Mouse (Mus musculus) mature B cell (primary cell): Measurements from ENCODE around the gene As3mt.
"Not testable (repeated sequence)": the region's sequence is repeated elsewhere in the genome, so short reads cannot be mapped to it uniquely, and the experiment has no call there.

Source experiments
- in situ Hi-C: fragments of 300-500 bp; cut with MboI; formaldehyde crosslinking; loops from 2 replicates; pipeline ENCODE4 v1.14.3; 2019

As3mt gene

DNA sequence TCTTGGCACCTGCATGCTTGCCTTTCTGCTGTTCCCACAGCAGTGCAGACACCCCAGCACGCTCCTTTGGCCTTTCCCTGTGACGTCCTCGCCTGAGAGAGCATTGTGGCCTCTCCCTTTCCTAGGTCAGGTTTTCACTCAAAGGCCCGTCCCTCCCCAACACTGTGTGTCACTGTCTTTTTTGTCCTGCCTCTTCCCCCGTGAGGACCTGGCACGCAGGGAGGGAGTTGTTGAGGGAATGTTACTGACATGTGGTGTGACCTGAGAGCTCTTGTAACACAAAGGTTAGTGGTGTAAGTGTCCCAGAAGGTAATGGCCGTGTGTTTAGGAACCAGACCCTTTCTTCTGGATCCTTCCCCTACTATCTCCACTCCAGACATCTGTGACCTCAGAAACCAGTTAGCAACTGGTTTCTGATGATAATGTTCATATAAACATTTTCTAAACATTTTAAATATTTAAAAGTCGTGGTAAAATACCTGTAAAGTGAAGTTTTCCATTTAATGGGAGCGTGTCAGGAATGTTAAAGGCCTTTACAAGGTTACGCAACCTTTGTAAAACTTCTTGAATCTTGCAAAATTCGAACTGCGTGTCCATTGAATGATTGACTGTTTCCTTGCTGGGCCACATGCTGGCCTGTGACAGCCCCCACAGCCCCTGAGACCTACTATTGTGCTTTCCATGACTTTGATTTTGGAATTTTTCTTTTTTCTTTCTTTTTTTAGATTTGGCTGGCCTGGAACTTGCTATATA is 70.8 kb downstream of the As3mt start:
- in situ Hi-C loops, result no loop called here

DNA sequence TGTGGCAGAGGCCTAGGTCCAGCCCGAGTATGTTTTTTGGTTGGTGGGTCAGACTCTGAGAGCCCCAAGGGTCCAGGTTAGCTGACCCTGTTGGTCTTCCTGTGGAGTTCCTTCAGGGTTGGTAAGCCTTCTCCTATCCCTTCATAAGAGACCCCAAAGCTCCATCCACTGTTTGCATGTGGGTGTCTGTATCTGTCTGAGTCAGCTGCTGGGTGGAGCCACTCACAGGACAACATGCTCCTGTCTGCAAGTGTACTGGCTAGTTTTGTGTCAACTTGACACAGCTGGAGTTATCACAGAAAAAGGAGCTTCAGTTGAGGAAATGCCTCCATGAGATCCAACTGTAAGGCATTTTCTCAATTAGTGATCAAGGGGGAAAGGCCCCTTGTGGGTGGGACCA is 71.9 kb downstream of the As3mt start:
- in situ Hi-C loops, result not testable (repeated sequence)

DNA sequence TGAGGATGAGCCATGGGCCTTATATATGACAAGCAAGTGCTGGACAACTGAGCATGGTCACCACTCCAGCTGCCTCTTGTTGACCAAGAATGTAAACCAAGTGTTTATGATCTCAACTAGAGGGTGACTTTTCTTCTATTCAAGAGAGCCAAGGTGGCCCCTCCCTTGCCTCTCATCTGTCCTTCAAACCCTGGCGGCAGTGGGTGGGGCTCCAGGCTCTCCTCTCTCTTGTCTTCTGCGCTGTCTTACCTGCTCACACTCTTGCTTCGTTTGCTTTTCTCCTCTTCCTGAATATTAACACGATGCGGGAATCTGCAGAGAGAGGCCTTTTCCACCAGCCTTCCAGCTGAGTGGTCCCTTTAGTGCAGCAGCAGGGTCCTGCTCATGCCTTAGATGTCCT is 76.8 kb downstream of the As3mt start:
- in situ Hi-C loops, result no loop called here

DNA sequence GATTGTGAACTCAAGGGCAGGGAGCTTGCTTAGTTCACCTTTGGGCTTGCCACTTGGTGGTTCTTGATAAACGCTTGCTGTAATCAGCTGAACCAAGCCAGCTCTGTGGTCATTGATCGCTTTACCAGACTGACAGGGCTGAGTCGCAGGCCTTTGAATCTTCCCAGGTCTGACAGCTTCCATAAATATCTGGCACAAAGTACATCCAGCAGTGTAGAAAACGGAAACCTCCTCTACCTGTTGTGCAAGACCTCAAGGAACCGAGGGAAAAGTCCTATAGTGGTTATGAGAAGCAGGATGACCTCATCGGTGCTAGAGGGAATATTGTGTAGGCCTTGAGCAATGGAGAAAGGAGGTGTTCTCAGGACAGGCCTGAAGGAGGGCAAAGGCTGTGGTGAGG is 77.2 kb downstream of the As3mt start:
- in situ Hi-C loops, result no loop called here

DNA sequence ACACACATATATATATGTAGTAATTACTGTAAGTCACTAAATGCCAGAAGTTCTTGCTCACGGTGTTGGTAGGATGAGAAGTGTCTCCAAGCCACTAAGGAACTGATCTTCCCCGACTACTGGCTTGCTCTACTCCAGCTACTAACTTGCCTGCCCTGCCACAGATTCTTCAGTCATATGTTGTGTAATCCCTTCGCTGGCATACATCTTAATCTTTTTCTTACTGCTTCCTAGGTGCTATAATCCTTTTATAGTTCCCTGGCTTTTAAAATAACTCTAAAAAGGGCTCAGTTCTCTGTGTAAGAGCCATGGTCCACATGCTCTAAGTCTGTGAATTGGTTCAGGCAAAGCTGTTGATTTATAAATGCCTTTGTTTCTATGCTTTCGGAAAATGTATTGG is 78.4 kb downstream of the As3mt start:
- in situ Hi-C loops, result no loop called here

DNA sequence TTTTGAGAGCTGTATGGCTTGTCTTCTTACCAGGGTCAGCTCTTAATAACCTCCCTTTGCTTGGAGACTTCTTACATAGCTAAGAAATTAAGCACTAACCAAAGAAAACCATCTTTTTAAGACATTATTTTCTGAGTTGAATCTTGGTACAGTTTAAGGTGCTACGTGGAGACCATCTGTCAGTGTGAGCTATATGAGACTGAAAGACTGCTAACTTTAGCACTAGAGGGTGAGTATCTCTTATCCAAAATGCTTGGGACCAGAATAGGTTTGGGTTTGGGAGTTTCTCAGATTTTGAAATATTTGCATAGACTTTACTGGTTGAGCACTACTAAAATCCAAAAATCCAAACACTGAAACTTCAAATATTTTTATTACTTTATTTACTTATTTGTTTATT is 82.5 kb downstream of the As3mt start:
- in situ Hi-C loops, result no loop called here
